Mouse (Mus musculus) left cerebral cortex, adult 8-10 months (tissue): ENCODE data around the gene BC049715. TPM values are rescaled to one million over a fixed set of nuclear protein-coding genes. Genes with fewer than 3 reads are reported as not detected.

Source experiments
- microRNA-seq, 2 experiments: library from miRNA; unstranded; fragments of <30 nt; microRNA quantifications; one replicate each; pipeline ENCODE4 v1.2.0; 2022
- total RNA-seq, 4 experiments: library from RNA; stranded (reverse); gene quantifications; 2 replicates each; pipeline ENCODE4 v1.2.4; 2022

The BC049715 gene
- total RNA-seq, 4 experiments from 2014 or later: 2.1 to 5.4 (median 3.7) TPM

Small RNA genes within 50 kb of the gene (microRNA-seq; reads per million reads assigned to microRNA genes)
- gene Gm44364: 0 reads per million in 2 experiments

Other genes starting within 250 kb of the BC049715 start
- under 1 TPM in 2 of 4 experiments, not detected in 2; 0.30 to 0.32 TPM for gene Plbd1, start 165.7 kb upstream of the BC049715 start, total RNA-seq
- under 1 TPM; 0.21 to 0.52 (median 0.37) TPM for gene Gucy2c, start 45.9 kb upstream of the BC049715 start, total RNA-seq
- 10 to 100 TPM in 3 of 4 experiments, 1 to 10 TPM in 1; 9.0 to 13.2 (median 12.5) TPM for gene Hist4h4, start 23.2 kb upstream of the BC049715 start, total RNA-seq
- 10 to 100 TPM; 35.3 to 52.5 (median 39.1) TPM for gene H2afj, start 19.4 kb upstream of the BC049715 start, total RNA-seq
- 100 to 1,000 TPM; 110 to 121 (median 116) TPM for gene Wbp11, start 607 bp downstream of the BC049715 start, total RNA-seq
- 1 to 10 TPM; 5.2 to 8.0 (median 7.4) TPM for gene Smco3, start 7.8 kb downstream of the BC049715 start, total RNA-seq
- not detected for gene Art4, start 30.1 kb downstream of the BC049715 start, total RNA-seq
- gene Mgp, start 48.2 kb downstream of the BC049715 start, total RNA-seq: 10 to 100 TPM; 34.0 to 50.1 (median 47.6) TPM
- gene Erp27, start 94.6 kb downstream of the BC049715 start, total RNA-seq: not detected
- gene Pde6h, start 96.2 kb downstream of the BC049715 start, total RNA-seq: 1 to 10 TPM in 2 of 4 experiments, under 1 TPM in 2; 0.44 to 3.0 (median 1.1) TPM
- gene Arhgdib, start 114.3 kb downstream of the BC049715 start, total RNA-seq: 10 to 100 TPM; 16.0 to 24.1 (median 19.6) TPM